Mouse (Mus musculus) embryonic facial prominence, embryonic 11.5 days (tissue): Measurements from ENCODE around the gene Efnb3. TPM values are rescaled to one million over a fixed set of nuclear protein-coding genes. Genes with fewer than 3 reads are reported as not detected.
A peak's percentile ranks its signal among the peaks of the same experiment; 100 is the strongest.

Experiments used
- ATAC-seq: fragments of 200-750 bp; cut with Nextera tagmentation; replicated peaks from 2 replicates; pipeline ENCODE4 v1.8.0; 2017; ENCODE audit warnings: low read depth; ENCODE audit not compliant: insufficient number of reproducible peaks, low FRiP score, low TSS enrichment
- DNase-seq: peaks from one replicate; pipeline ENCODE4 v3.0.0-alpha.2; 2015; ENCODE audit warnings: low spot score
- H3K27ac ChIP-seq: fragments of 300-500 bp; sonication (generic); replicated peaks from 2 replicates; pipeline ENCODE4 v1.5.1; 2014; ENCODE audit warnings: mild to moderate bottlenecking, low read depth, low read length, control low read depth
- H3K27me3 ChIP-seq: fragments of 300-500 bp; sonication (generic); 2 replicates; pipeline ENCODE4 v1.6.1; 2014; ENCODE audit warnings: mild to moderate bottlenecking, low read length, moderate library complexity, mixed read lengths; ENCODE audit not compliant: control insufficient read depth, insufficient read depth
- H3K36me3 ChIP-seq: fragments of 300-500 bp; sonication (generic); replicated peaks from 2 replicates; pipeline ENCODE4 v1.6.1; 2014; ENCODE audit warnings: low read depth, mild to moderate bottlenecking, low read length, moderate library complexity, mixed read lengths; ENCODE audit not compliant: control insufficient read depth, insufficient read depth
- H3K4me1 ChIP-seq: fragments of 300-500 bp; sonication (generic); 2 replicates; pipeline ENCODE4 v1.6.1; 2014; ENCODE audit warnings: low read length, mixed read lengths; ENCODE audit not compliant: control insufficient read depth, insufficient read depth
- H3K4me2 ChIP-seq: fragments of 300-500 bp; sonication (generic); 2 replicates; pipeline ENCODE4 v1.6.1; 2014; ENCODE audit warnings: low read depth, mild to moderate bottlenecking, control low read depth, low read length, moderate library complexity
- H3K4me3 ChIP-seq: fragments of 300-500 bp; sonication (generic); 2 replicates; pipeline ENCODE4 v1.5.1; 2014; ENCODE audit warnings: low read depth, low read length, control low read depth
- H3K9ac ChIP-seq: fragments of 300-500 bp; sonication (generic); replicated peaks from 2 replicates; pipeline ENCODE4 v1.6.1; 2014; ENCODE audit warnings: mild to moderate bottlenecking, control low read depth, low read length
- H3K9me3 ChIP-seq: fragments of 300-500 bp; sonication (generic); replicated peaks from 2 replicates; pipeline ENCODE4 v1.6.1; 2016; ENCODE audit warnings: mild to moderate bottlenecking, low read length, inconsistent platforms, mixed read lengths; ENCODE audit not compliant: control insufficient read depth
- WGBS: fragments of 180-500 bp; shearing (Covaris S2); extraction: QIAGEN DNeasy Blood & Tissue Kit; methylation state at CpG from one replicate; pipeline ENCODE4 v1.1.7; 2014; 5-methylcytosine and 5-hydroxymethylcytosine counted together
- microRNA-seq: library from miRNA; unstranded; fragments of <30 nt; microRNA quantifications from one replicate; pipeline ENCODE4, GENCODE M21; 2016; ENCODE audit warnings: borderline number of aligned reads
- polyA plus RNA-seq: library from polyadenylated mRNA; unstranded; fragments of >200 nt; fragmentation: Nextera tagmentation; extraction: Ambion mirVana; gene quantifications from 2 replicates; pipeline ENCODE4 v1.2.1, GENCODE M21; 2014

Efnb3 gene
- polyA plus RNA-seq, 1 experiment from 2014 or later, result 11.3 TPM

DNA sequence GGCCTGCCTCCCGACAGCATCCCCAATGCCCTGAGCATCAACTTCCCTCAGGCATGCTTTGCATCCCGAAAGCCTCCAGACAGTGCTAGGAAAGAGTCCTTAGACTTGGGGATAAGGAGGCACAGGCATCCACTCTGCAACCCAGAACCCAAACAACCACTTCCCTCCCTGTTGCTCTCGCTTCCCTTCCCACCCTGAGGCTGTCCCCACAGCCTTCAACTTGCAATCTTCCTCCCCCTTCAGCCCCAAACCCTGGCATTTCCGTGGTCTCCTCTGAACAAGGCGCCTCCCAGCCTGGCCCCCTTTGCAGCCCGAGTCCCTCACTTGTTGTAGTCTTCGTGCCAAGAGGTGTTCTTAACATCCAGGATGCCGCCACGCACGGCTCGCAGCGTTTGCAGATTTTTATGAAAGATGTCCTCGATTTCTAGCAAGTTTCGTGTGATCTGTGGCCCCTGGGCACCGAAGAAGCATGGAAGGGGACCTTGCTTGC lies 43.8 kb downstream of the Efnb3 start:
- Histone ChIP-seq H3K9ac (no peak overlapping the region), H3K27ac (no peak overlapping the region), H3K27me3 (no peaks in the 10 kb centered on the region), H3K9me3 (no peaks in the 10 kb centered on the region), H3K4me3 (no peak overlapping the region), H3K36me3 (no peaks in the 10 kb centered on the region), H3K4me2 (no peak overlapping the region), H3K4me1 (no peaks in the 10 kb centered on the region)
- ATAC-seq (no peak), DNase-seq (no peak)
- 60% methylated on average over 15 of the region's 15 CpGs for WGBS

DNA sequence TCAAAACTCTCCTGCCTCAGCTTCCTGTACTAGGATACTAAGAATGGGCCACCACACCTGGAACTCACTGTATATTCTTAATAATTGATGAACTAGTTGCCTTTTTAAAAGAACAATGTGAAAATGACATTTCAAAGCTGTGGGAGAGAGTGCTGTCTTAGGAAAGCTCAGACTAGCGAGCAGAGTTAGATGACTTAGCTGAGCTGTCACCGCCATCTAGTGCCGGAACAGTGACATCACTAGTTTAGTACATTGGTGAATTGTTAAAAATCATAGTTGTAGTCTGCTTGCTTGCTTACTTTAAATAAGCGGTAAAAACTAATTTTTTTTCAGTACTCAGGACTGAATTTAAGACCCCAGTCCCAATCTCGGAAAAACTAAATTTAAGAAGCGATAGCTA lies 46.2 kb downstream of the Efnb3 start:
- Histone ChIP-seq H3K9me3 (no peaks in the 10 kb centered on the region), H3K4me3 (no peak overlapping the region), H3K9ac (no peak overlapping the region), H3K4me1 (no peaks in the 10 kb centered on the region), H3K4me2 (no peak overlapping the region), H3K27ac (no peak overlapping the region), H3K36me3 (no peaks in the 10 kb centered on the region), H3K27me3 (no peaks in the 10 kb centered on the region)
- 10% methylated on average over 6 of the region's 6 CpGs for WGBS
- no peak for ATAC-seq
- DNase-seq, result peak; percentile 80

DNA sequence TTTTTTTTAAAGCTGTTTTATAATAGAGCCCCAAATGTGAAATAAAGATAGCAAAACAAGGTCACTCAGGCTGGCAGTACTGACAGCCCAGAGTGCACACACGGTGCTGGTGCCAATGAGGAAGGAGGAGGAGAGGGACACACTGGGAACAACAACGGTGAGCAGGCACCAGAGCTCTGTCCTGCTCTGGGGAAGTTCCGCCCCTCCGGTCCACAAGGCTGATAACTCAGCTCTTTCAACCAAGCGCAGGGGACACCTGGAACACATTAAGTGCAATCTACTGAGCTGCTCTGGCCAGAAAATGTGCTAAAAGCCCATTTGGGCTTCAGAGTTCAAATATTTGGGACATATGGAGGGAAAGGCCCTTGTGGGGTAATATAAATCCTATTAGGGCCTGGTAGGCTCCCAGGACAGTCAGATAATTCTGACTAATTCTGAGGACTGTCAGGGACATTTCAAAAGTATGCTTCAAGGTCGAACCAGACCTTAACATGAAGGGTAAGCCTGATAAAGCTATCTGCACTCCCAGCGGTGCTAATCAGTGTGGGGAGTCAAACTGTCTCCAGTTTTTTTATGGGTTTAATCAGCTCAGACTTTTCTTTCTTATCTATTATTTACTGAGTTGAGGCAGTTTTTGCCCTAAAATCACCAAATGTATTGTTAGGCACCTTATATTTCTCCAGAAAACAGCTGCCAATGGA lies 49.1 kb downstream of the Efnb3 start:
- WGBS, result 26% methylated on average over 7 of the region's 7 CpGs
- H3K9me3 ChIP-seq, result no peaks in the 10 kb centered on the region
- H3K27me3 ChIP-seq, result no peaks in the 10 kb centered on the region
- H3K9ac ChIP-seq, result no peak overlapping the region
- DNase-seq (peak; percentile 83), ATAC-seq (no peak)
- no peaks in the 10 kb centered on the region for H3K4me1 ChIP-seq
- H3K4me2 ChIP-seq, result no peak overlapping the region
- H3K36me3 ChIP-seq, result no peaks in the 10 kb centered on the region
- no peak overlapping the region for H3K4me3 ChIP-seq
- no peak overlapping the region for H3K27ac ChIP-seq

Small RNA genes within 50 kb of the gene (microRNA-seq; reads per million reads assigned to microRNA genes)
- gene Gm27493, result not detected

Other genes starting within 250 kb of the Efnb3 start
- gene Cntrob, start 236.4 kb downstream of the Efnb3 start, polyA plus RNA-seq, result 16.9 and 19.3 TPM in 2 replicates
- gene Trappc1, start 236.2 kb downstream of the Efnb3 start, polyA plus RNA-seq, result 184 and 204 TPM in 2 replicates
- gene Kcnab3, start 233.9 kb downstream of the Efnb3 start, polyA plus RNA-seq, result 0.85 and 2.2 TPM in 2 replicates
- gene Rnf227, start 219.7 kb downstream of the Efnb3 start, polyA plus RNA-seq, result 23.7 and 25.2 TPM in 2 replicates
- 48.0 and 52.1 TPM in 2 replicates for gene Chd3, start 190.8 kb downstream of the Efnb3 start, polyA plus RNA-seq
- 123 and 135 TPM in 2 replicates for gene Naa38, start 164.7 kb downstream of the Efnb3 start, polyA plus RNA-seq
- 33.3 TPM in 2 replicates for gene Cyb5d1, start 164.6 kb downstream of the Efnb3 start, polyA plus RNA-seq
- 13.6 and 18.1 TPM in 2 replicates for gene Tmem88, start 162.0 kb downstream of the Efnb3 start, polyA plus RNA-seq
- 25.9 and 26.2 TPM in 2 replicates for gene Kdm6b, start 146.5 kb downstream of the Efnb3 start, polyA plus RNA-seq
- gene Dnah2, start 11.1 kb downstream of the Efnb3 start, polyA plus RNA-seq, result 1.5 and 2.1 TPM in 2 replicates
- gene Wrap53, start 20.1 kb upstream of the Efnb3 start, polyA plus RNA-seq, result 40.2 and 40.9 TPM in 2 replicates
- gene Trp53, start 20.2 kb upstream of the Efnb3 start, polyA plus RNA-seq, result 200 and 215 TPM in 2 replicates
- 5.2 and 6.0 TPM in 2 replicates for gene Atp1b2, start 45.7 kb upstream of the Efnb3 start, polyA plus RNA-seq
- gene Shbg, start 57.7 kb upstream of the Efnb3 start, polyA plus RNA-seq, result 0.14 TPM in 1 of 2 replicates, not detected in the other
- gene Sat2, start 61.8 kb upstream of the Efnb3 start, polyA plus RNA-seq, result 15.0 and 19.4 TPM in 2 replicates
- 24.3 and 30.9 TPM in 2 replicates for gene Fxr2, start 72.8 kb upstream of the Efnb3 start, polyA plus RNA-seq
- gene Sox15, start 95.1 kb upstream of the Efnb3 start, polyA plus RNA-seq, result not detected in 2 replicates
- 25.9 and 28.0 TPM in 2 replicates for gene Mpdu1, start 102.4 kb upstream of the Efnb3 start, polyA plus RNA-seq
- 5.5 and 7.6 TPM in 2 replicates for gene Cd68, start 105.9 kb upstream of the Efnb3 start, polyA plus RNA-seq
- 959 and 1,000 TPM in 2 replicates for gene Eif4a1, start 112.2 kb upstream of the Efnb3 start, polyA plus RNA-seq
- gene Senp3, start 121.9 kb upstream of the Efnb3 start, polyA plus RNA-seq, result 106 and 108 TPM in 2 replicates
- 0.24 and 0.42 TPM in 2 replicates for gene Tnfsf13, start 125.6 kb upstream of the Efnb3 start, polyA plus RNA-seq
- 3.6 and 4.3 TPM in 2 replicates for gene Tnfsf12, start 135.6 kb upstream of the Efnb3 start, polyA plus RNA-seq
- 1.2 and 1.5 TPM in 2 replicates for gene Tnfsfm13, start 135.9 kb upstream of the Efnb3 start, polyA plus RNA-seq
- 51.4 and 56.5 TPM in 2 replicates for gene Polr2a, start 198.4 kb upstream of the Efnb3 start, polyA plus RNA-seq
- gene Slc35g3, start 201.8 kb upstream of the Efnb3 start, polyA plus RNA-seq, result 0.18 TPM in 1 of 2 replicates, not detected in the other
- 1.1 and 1.2 TPM in 2 replicates for gene Zbtb4, start 205.7 kb upstream of the Efnb3 start, polyA plus RNA-seq
- 3.0 and 3.6 TPM in 2 replicates for gene Chrnb1, start 235.7 kb upstream of the Efnb3 start, polyA plus RNA-seq
- gene Fgf11, start 241.7 kb upstream of the Efnb3 start, polyA plus RNA-seq, result 0.92 and 0.97 TPM in 2 replicates
- 2.1 and 2.8 TPM in 2 replicates for gene Tmem102, start 245.4 kb upstream of the Efnb3 start, polyA plus RNA-seq